8 mouse cellular contexts compared by ENCODE assay signal in genomic region chr4:149953621-149954481, GRCm38 (mm10). TPM values are rescaled to one million over a fixed set of nuclear protein-coding genes. Genes with fewer than 3 reads are reported as not detected.
DNase-seq lines count a peak whose midpoint lies in the region; ATAC-seq lines count a peak whose summit lies in the region.

No protein-coding gene starts in this region.

- peak; percentile 32 to 48 for DNase-seq in cerebellum, adult 18-20 months
- peak; percentile 81 for DNase-seq in brain, adult 2 months (ENCODE audit: low read depth, low spot score)
- peak; percentile 61 for DNase-seq in gastrocnemius, postnatal 25 days
- DNase-seq in limb, embryonic 10.5 days (ENCODE audit: low spot score): peak; percentile 74
- DNase-seq in thymus, postnatal 0 days (ENCODE audit: low spot score): peak; percentile 34

- 5% methylated on average over 32 of the region's 32 CpGs for WGBS in intestine, embryonic 16.5 days
- 8% methylated on average over 32 of the region's 32 CpGs for WGBS in limb, embryonic 10.5 days
- WGBS in midbrain, embryonic 13.5 days: 6% methylated on average over 32 of the region's 32 CpGs

- H3K4me3 ChIP-seq in intestine, embryonic 16.5 days (ENCODE audit: low read length): peak overlapping the region; percentile 79
- peak overlapping the region; percentile 79 for H3K4me3 ChIP-seq in limb, embryonic 10.5 days
- peak overlapping the region; percentile 58 for H3K4me3 ChIP-seq in midbrain, embryonic 13.5 days (replicated peaks)

- 0 out of 2 replicates have a peak, but pooled peaks cover 2% of the 10 kb centered on the region for H3K36me3 ChIP-seq in intestine, embryonic 16.5 days (ENCODE audit: control insufficient read depth, insufficient read depth, low read length)
- H3K36me3 ChIP-seq in limb, embryonic 10.5 days: peaks cover 8% of the 10 kb centered on the region; the same call in 1 of the 2 replicates
- H3K36me3 ChIP-seq in midbrain, embryonic 13.5 days: no peaks in the 10 kb centered on the region

- H3K27ac ChIP-seq in intestine, embryonic 16.5 days (ENCODE audit: low read length): peak overlapping the region; percentile 88
- peak overlapping the region; percentile 95 for H3K27ac ChIP-seq in limb, embryonic 10.5 days
- no peak overlapping the region for H3K27ac ChIP-seq in midbrain, embryonic 13.5 days

- H3K9me3 ChIP-seq in intestine, embryonic 16.5 days (ENCODE audit: control insufficient read depth, low read length): no peaks in the 10 kb centered on the region
- no peaks in the 10 kb centered on the region for H3K9me3 ChIP-seq in limb, embryonic 10.5 days (replicated peaks)
- H3K9me3 ChIP-seq in midbrain, embryonic 13.5 days: no peaks in the 10 kb centered on the region

- peak overlapping the region; percentile 97 for H3K4me2 ChIP-seq in intestine, embryonic 16.5 days (ENCODE audit: low read depth, low read length)
- peak overlapping the region; percentile 99 for H3K4me2 ChIP-seq in midbrain, embryonic 13.5 days (replicated peaks)

- H3K4me1 ChIP-seq in intestine, embryonic 16.5 days (ENCODE audit: control insufficient read depth, insufficient read depth, low read length): peaks cover 24% of the 10 kb centered on the region; the same call in 1 of the 2 replicates
- peaks cover 59% of the 10 kb centered on the region for H3K4me1 ChIP-seq in limb, embryonic 10.5 days
- peaks cover 20% of the 10 kb centered on the region for H3K4me1 ChIP-seq in midbrain, embryonic 13.5 days (replicated peaks)

- H3K9ac ChIP-seq in intestine, embryonic 16.5 days (ENCODE audit: low read depth, low read length): peak overlapping the region; percentile 82
- peak overlapping the region; percentile 67 for H3K9ac ChIP-seq in midbrain, embryonic 13.5 days (replicated peaks)

- H3K27me3 ChIP-seq in intestine, embryonic 16.5 days (replicated peaks; ENCODE audit: control insufficient read depth, insufficient read depth, low read length): no peaks in the 10 kb centered on the region; the same call in 1 of the 2 replicates
- H3K27me3 ChIP-seq in limb, embryonic 10.5 days (ENCODE audit: low read depth, poor library complexity, severe bottlenecking): peaks cover 42% of the 10 kb centered on the region
- H3K27me3 ChIP-seq in midbrain, embryonic 13.5 days: peaks cover 71% of the 10 kb centered on the region

- no peak for ATAC-seq in cerebellum, adult (ENCODE audit: insufficient number of reproducible peaks, low FRiP score, low TSS enrichment)
- peak; percentile 19; the same call in 1 of the 2 replicates for ATAC-seq in intestine, embryonic 16.5 days
- 0 out of 2 replicates have a peak, but pooled peaks have one; percentile 11 for ATAC-seq in midbrain, embryonic 13.5 days

RNA-seq across cellular contexts. Expression of gene Spsb1, which starts 1.0 kb away (rescaled TPM):
- 1 to 10 TPM; 5.2 to 8.2 TPM for total RNA-seq in gastrocnemius, postnatal 25 days (2021)
- 17.0 and 20.6 TPM in 2 replicates for polyA plus RNA-seq in intestine, embryonic 16.5 days (2015; fragmentation: Nextera tagmentation; extraction: Ambion mirVana)
- polyA plus RNA-seq in limb, embryonic 10.5 days (2016; fragmentation: Nextera tagmentation; extraction: Ambion mirVana): 13.7 and 18.8 TPM in 2 replicates
- polyA plus RNA-seq in midbrain, embryonic 13.5 days (2015; fragmentation: Nextera tagmentation; extraction: Ambion mirVana): 4.0 and 4.8 TPM in 2 replicates
- 9.0 and 9.5 TPM in 2 replicates for polyA plus RNA-seq in thymus, postnatal 0 days (2015; fragmentation: Nextera tagmentation; extraction: Ambion mirVana)

RNA-seq across cellular contexts. Expression of gene H6pd, which starts 55.0 kb away (rescaled TPM):
- total RNA-seq in gastrocnemius, postnatal 25 days (2021): 10 to 100 TPM; 43.2 to 49.2 TPM
- polyA plus RNA-seq in intestine, embryonic 16.5 days (2015; fragmentation: Nextera tagmentation; extraction: Ambion mirVana): 31.6 and 41.6 TPM in 2 replicates
- polyA plus RNA-seq in limb, embryonic 10.5 days (2016; fragmentation: Nextera tagmentation; extraction: Ambion mirVana): 4.5 and 5.6 TPM in 2 replicates
- 1.7 and 1.9 TPM in 2 replicates for polyA plus RNA-seq in midbrain, embryonic 13.5 days (2015; fragmentation: Nextera tagmentation; extraction: Ambion mirVana)
- polyA plus RNA-seq in thymus, postnatal 0 days (2015; fragmentation: Nextera tagmentation; extraction: Ambion mirVana): 12.3 and 13.8 TPM in 2 replicates
